Mouse (Mus musculus) lung, adult 2 months (tissue): ENCODE measurements around the gene Tmtc2.

Source experiments
- CTCF ChIP-seq: fragments of 200-500 bp; IDR thresholded peaks from 2 replicates; pipeline ENCODE4 v1.5.1; 2011; ENCODE audit warnings: mild to moderate bottlenecking, low read length, control low read depth; ENCODE audit not compliant: insufficient read depth
- POLR2A ChIP-seq: fragments of 200-500 bp; IDR thresholded peaks from 2 replicates; pipeline ENCODE4 v1.6.1; 2011; ENCODE audit warnings: low read depth, mild to moderate bottlenecking, control low read depth, low read length, borderline replicate concordance; ENCODE audit errors: extremely low read depth

GRCm38 (mm10) chr10:105284171-105284570, 290.1 kb downstream of the Tmtc2 start:
- TF ChIP-seq CTCF = no peak
- no peak for TF ChIP-seq POLR2A
